Mouse (Mus musculus) c-Kit-positive CD71-positive TER-119-positive erythroid progenitor cells, embryonic 14.5 days (primary cell): ENCODE results near the gene Plekha5.

ENCODE experiments used
- DNase-seq: peaks from one replicate; pipeline ENCODE4 v3.0.0-alpha.2; 2013; ENCODE audit warnings: low spot score

Gene Plekha5

GRCm38 (mm10) chr6:140455851-140456250 is 32.0 kb downstream of the Plekha5 start:
- no peak for DNase-seq

- no peak for DNase-seq
Observed at GRCm38 (mm10) chr6:140456393-140457163, 32.7 kb downstream of the Plekha5 start.

GRCm38 (mm10) chr6:140460398-140460797 is 36.5 kb downstream of the Plekha5 start:
- no peak for DNase-seq

GRCm38 (mm10) chr6:140464818-140465217 is 41.0 kb downstream of the Plekha5 start:
- no peak for DNase-seq

- DNase-seq: no peak
Observed at GRCm38 (mm10) chr6:140465946-140466646, 42.2 kb downstream of the Plekha5 start.

- DNase-seq: no peak
Observed at GRCm38 (mm10) chr6:140466841-140467240, 43.0 kb downstream of the Plekha5 start.

GRCm38 (mm10) chr6:140467851-140468250 is 44.0 kb downstream of the Plekha5 start:
- no peak for DNase-seq

- DNase-seq: no peak
Observed at GRCm38 (mm10) chr6:140469791-140470190, 45.9 kb downstream of the Plekha5 start.

GRCm38 (mm10) chr6:140471751-140472150 is 47.9 kb downstream of the Plekha5 start:
- DNase-seq: no peak

- peak; percentile 38 for DNase-seq
Observed at GRCm38 (mm10) chr6:140472345-140472744, 48.5 kb downstream of the Plekha5 start.

GRCm38 (mm10) chr6:140475393-140476087 is 51.7 kb downstream of the Plekha5 start:
- DNase-seq: no peak

GRCm38 (mm10) chr6:140476981-140477380 is 53.1 kb downstream of the Plekha5 start:
- DNase-seq: no peak

- no peak for DNase-seq
Observed at GRCm38 (mm10) chr6:140478031-140478430, 54.2 kb downstream of the Plekha5 start.

- DNase-seq: no peak
Observed at GRCm38 (mm10) chr6:140478943-140479342, 55.1 kb downstream of the Plekha5 start.

- no peak for DNase-seq
Observed at GRCm38 (mm10) chr6:140480425-140481081, 56.7 kb downstream of the Plekha5 start.

- DNase-seq: no peak
Observed at GRCm38 (mm10) chr6:140481701-140482460, 58.0 kb downstream of the Plekha5 start.

GRCm38 (mm10) chr6:140484170-140484569 is 60.3 kb downstream of the Plekha5 start:
- no peak for DNase-seq

- DNase-seq: no peak
Observed at GRCm38 (mm10) chr6:140485636-140486035, 61.8 kb downstream of the Plekha5 start.

- no peak for DNase-seq
Observed at GRCm38 (mm10) chr6:140486685-140487084, 62.8 kb downstream of the Plekha5 start.

GRCm38 (mm10) chr6:140487489-140487888 is 63.6 kb downstream of the Plekha5 start:
- DNase-seq: no peak

GRCm38 (mm10) chr6:140488673-140489072 is 64.8 kb downstream of the Plekha5 start:
- DNase-seq: no peak
